Mouse (Mus musculus) testis, postnatal 10 days (tissue): Measurements from ENCODE around the gene Nin.
A peak's percentile ranks its signal among the peaks of the same experiment; 100 is the strongest.
"Not testable (repeated sequence)": the region's sequence is repeated elsewhere in the genome, so short reads cannot be mapped to it uniquely, and the experiment has no call there.

ENCODE experiments used
- DNase-seq: peaks from one replicate; pipeline ENCODE4 v3.0.0; 2021; ENCODE audit warnings: low spot score

Gene Nin

GRCm38 (mm10) chr12:70113351-70113750, at the start of gene Nin:
Gene Nin, minus strand, starts transcription at chr12:70113717.
- DNase-seq = no peak

- DNase-seq = no peak
These were observed 47.5 kb upstream of the Nin start for GRCm38 (mm10) chr12:70161057-70161456.

GRCm38 (mm10) chr12:70157292-70158066, 44.0 kb upstream of the Nin start:
- no peak for DNase-seq

- no peak for DNase-seq
These were observed 42.7 kb upstream of the Nin start for GRCm38 (mm10) chr12:70156222-70156621.

DNA sequence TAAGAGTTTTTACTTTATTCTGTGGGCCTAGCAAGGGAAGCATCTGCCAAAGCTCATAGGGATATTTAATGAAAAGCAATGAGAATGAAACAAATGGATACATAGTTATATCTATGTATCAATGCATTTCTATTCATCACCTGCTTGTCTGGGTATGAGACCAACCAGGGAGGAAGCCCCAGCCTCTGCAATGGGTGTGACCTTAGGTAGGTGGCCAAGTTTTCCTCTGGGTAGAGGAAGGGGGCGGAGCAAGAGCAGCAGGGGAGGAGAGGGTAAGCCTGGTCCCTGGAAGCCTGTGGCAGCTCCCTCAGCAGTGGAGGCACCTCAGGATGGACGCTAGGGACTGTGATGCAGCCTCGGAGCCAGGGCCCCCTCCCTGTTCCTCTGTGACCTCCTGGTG, 40.3 kb upstream of the Nin start, which contains the start of gene Abhd12b:
Gene Abhd12b (plus strand): TSS at position 301 of the 400 bp plus-strand sequence.
- no peak for DNase-seq

DNA sequence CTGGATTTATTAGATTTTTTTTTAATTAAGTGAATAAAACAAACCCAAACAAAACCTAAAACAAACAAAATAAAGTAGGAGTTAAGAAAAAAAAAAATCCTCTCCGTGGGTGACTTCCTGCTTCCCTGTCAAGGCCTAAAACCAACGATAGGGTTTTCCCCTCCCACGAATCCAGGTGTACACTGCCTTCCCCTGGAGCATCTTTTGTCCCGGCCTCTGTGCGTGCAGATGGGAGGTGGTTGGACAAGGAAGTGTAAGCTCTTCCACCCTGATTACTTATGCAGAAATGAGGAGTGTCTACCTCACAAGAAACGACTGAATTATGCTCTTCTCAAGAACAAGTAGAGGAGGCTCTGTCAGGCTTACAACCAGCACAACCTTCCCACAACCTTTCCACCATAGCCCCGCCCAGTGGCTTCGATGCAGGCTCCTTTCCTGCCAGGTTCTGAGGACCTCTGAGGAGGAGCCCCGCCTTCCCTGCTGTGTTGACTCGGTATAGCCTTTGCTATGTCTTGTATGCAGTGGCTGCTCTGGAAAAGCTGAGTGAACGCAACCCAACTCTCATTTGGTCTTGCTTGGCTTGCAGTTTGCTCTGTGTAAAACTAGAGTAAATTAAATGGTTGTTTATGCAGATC, 35.2 kb upstream of the Nin start:
- peak; percentile 51 for DNase-seq

DNA sequence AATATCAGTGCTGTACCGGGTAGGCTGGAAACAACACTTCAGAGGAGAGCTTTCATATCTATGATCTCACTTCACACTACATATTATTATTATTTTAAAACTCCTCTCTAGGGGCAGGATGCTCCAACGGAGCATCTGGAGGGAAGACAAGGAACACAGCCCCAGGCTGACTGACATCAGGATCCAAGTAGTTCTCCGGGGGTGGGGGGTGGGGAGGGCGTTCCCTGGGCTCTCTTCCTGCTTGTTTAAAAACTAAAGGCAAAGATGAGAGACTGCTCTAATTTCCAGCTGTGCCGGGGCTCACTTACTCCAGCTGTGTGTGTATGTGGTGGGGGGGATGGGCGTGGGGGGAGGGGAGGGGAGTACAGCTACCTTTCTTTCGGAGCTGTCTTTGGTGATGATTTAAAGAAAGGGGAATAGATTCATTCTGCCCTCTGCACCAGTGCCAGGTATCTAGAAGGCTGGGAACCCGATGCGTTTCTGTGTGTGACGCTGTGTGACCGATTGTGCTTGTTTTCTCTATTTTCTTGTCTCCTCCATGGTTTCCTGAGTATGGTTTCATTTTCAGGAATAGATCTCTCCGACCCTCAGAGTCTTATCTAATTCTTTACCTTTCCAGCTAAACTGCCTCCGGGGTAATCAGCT, 34.6 kb upstream of the Nin start:
- DNase-seq = no peak

DNA sequence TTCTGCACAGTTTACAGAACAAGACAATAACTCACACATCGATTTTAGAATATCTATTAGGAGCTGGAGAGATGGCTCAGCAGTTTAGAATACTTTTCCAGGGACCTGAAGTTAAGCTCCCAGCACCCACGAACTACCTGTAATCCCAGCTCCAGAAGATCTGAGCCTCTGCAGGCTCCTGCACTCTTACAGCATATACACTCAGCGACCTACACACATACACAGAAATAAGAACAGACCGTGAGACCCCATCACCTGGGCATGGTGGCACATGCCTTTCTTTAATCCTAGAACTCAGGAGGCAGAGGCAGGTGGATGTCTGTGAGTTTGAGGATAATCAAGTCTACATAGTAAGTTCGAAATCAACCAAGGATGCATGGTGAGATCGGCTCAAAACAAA, 32.1 kb upstream of the Nin start:
- DNase-seq = no peak

DNA sequence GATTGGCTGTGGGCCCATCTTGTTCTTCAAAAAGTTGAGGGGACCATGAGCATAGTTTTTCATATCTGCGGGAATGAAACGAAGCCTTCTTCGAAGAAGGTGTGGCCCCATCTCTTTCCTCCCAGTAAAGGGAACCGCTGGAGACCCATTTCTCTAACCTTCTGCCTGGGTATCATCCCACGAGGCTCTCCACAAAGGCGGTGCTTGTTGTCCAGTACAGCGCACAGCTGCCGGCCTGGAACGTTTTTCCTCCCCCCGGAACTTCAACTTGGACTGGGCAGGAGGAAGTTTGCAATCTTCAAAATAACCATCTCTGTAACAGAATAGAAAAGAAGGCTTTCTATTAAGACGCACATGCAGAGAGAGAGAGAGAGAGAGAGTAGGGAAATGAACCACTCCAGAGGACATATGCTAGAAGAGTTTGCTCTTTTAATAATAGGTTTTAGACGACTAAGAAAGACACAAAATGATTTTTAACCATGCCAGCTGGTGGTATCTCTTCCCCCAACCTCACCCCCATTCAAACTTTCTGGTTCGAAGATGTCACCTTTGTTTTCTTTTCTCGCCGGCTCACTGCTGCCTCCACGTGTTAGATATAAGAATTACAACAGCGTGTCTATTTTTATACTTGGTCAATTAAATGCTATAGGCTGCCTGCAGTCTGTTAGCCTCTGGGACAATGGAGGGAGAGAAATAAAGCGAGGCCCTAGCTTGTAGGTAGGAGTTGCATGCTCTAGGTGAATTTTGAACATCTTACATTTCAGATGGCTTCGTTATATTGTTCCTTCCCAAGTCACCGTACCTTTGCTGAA, 31.3 kb upstream of the Nin start:
- DNase-seq = peak; percentile 61

DNA sequence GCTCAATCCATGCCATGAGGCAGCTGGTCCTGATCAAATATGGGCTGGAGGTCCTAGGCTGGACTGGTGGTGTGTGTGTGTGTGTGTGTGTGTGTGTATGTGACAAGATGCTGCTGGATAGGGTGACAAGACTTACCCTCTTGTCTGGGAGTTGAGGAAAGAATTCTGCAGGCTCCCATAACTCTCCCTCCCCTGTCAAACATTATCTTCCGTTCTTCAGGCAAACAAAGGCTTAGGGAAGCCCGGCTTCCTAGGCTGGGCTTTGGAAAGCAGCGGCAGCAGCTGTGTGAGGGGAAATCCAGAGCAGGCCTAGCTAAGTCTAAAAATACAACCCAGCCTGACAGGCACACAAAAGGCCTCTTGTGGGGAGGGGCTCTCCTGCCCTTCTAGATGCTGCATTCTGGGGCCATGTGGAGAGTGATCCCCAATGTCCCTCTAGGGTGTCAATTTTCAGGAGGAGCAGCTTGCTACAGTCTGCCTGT, 30.6 kb upstream of the Nin start:
- not testable (repeated sequence) for DNase-seq

GRCm38 (mm10) chr12:70140993-70141576, 27.6 kb upstream of the Nin start:
- no peak for DNase-seq

GRCm38 (mm10) chr12:70140542-70140941, 27.0 kb upstream of the Nin start:
- no peak for DNase-seq

DNA sequence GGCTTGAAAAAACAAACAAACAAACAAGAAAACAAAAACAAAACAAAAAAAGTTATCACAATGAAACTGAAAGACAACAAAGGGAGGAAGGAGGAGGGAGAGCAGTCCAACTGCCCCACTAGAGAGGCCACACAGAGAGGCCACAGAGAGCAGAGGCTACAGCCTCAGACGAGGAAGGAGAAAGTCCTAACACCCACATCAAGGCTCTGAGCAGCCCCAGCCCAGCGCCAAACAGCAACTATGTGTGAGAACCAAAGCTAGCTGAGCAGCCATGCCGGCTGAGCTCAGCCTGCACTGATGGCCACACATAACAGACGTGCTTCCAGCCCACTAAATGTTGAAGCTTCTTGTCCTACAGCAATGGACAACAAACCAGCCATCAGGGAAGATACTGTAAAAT, 26.4 kb upstream of the Nin start:
- DNase-seq = no peak

DNA sequence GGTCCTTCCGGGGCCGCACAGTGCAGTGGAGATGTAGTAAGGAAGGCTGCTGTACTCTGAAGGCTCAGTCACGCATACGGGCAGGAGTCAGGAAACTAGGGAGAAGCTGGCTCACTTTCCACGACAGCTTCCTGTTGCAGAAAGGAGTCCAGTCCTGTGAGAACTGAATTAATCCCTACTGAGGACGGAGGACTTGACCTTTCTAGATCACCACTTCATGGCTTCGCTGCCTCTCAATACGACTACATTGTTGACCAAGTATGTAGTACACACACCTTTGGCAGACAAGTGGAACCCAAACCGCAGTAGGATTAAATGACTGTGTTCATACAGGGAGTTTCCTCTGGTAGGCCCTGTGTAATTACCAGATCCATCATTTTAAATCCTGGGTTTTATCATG, 24.1 kb upstream of the Nin start:
- DNase-seq = no peak

DNA sequence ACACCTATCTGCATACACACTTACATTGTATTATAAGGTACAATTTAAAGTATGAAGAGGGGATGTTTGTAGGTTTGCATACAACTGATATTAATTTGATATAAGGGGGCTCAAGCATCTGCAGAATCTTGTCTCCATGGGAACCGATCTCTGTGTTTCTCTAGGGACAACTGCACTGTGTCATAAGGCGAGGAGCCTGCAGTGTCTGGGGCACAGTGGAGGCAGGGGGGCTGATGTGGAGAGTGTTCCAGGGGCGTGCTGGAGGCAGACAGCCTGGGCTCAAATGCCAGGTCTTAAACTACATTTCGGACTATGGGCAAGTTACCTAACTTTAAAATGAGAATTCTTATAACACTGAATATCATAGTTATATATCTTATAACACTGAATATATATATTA, 23.6 kb upstream of the Nin start:
- no peak for DNase-seq

DNA sequence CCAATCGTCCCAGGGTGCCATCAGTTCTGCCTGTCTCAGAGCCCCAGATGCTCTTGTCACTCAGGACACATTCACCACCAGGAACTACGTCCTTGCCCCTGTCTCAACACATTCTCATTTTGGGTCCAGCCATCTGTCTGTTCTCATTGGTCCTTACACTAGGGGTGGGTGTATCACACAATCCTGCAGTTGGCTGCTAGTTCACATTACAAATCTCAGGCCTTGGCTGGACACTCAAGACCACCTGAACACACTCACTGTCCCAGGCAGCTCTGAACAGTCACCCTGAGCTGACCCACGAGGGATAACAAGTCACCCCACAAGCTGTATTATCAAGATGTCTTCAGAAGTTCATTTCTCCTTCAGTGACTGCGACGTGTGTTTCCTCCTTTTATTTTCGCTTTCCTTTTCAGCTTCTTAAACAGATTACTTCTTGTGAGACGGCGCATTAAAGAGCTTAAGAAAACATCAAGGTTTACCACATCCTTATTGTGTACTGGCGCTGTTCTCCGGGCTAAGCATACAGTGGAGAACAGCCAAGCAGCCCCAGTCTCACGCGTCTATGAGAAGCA, 22.8 kb upstream of the Nin start:
- no peak for DNase-seq

GRCm38 (mm10) chr12:70134627-70135235, 21.2 kb upstream of the Nin start:
- DNase-seq = no peak

GRCm38 (mm10) chr12:70131042-70131675, 17.6 kb upstream of the Nin start:
- DNase-seq = peak; percentile 56

GRCm38 (mm10) chr12:70129105-70129504, 15.6 kb upstream of the Nin start:
- no peak for DNase-seq

DNA sequence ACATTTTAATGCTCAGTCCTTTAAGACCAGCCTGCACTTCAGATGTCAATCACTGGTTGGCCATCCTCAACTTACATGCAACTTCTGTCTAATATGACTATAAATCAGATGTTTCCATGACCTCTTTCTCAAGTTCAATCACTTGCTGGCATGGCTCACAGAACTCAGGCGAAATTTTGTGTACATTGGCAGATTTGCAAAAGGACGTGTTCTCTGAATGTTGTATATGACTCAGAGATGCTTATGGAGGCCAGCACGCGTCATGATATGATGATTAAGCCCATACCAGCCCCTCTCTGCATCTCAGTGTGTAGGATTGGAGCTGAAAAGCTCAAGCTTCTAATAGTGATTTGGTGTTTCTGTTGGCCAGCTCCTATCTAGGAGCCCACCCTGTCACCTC, 13.1 kb upstream of the Nin start:
- DNase-seq = no peak

DNA sequence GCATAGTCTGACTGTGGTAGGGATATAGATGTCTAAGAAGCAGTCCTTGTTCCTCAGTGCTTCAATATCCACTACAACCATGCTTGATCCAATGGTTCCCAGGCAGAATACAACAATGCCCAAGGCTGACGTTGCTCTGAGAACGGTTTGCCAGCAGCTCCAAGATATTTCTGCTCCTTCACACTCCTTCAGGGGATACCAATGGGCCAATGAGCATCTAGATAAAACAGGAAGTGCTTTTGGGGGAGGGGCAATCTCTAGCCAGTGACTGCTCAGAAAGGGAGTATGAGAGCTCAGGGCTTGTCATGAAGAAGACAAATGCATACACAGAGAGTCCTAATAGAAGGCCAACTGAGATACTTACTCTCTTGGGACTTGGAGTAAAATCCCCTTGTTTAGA, 6.0 kb upstream of the Nin start:
- no peak for DNase-seq
